Mouse (Mus musculus): ENCODE data around the gene Rbfox3. TPM values are rescaled to one million over a fixed set of nuclear protein-coding genes. Genes with fewer than 3 reads are reported as not detected.

Rbfox3 gene
- total RNA-seq, 4 experiments from 2014 or later, result 0.14 to 0.19 (median 0.16) TPM; not detected in 1

DNA sequence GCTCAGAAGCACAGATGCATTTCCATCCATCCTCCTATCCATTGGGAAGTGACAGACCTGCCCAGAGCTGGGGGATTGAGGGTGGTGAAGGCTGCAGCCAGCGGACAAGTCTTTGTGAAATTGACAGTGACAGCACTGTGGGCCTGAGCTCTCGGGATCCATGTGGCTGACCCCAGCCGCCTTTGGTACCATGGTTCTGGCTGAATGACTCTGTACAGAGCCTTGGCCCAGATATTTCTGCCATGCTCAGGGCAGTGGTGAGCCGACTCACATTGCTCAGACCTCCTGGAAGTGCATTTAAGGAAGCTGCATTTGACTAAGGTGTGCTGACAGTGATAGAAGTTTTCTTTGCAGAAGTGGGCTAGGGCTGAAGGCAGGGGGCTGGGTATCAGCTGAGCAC is 144.0 kb downstream of the Rbfox3 start:
- DNase-seq (ENCODE audit: low spot score), result no peak

DNA sequence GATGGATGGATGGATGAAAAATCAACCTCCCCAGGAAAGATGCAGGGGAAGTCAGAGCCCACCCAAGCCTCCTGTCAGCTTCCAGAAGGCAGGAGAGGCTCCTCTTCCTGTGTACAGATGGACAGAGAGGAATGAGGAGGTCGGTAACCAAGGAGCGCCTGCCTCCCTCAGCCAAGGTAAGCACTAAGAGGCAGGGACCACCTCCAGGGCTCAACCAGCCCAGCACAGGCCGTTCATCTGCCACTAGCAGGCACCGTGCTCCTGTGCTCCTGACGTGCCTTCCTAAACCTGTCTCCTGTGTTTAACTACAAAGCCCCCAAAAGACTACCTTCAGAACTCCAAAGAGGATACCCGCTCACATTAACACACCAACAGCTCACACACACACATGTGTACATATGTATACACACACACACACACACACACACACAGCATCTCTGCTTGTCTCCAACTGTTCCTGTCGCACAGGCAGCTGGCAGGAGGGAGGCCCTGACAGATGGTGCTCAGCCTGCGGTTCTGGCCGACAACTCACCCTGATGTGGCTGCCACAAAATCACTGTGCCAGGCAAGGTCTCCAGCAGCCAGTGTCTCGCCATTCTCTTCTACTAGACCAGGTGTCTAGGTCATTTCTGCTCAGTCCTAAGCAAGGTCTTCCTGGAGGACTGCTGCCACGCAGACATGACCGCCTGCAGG is 151.0 kb downstream of the Rbfox3 start:
- DNase-seq (ENCODE audit: low spot score), result no peak

DNA sequence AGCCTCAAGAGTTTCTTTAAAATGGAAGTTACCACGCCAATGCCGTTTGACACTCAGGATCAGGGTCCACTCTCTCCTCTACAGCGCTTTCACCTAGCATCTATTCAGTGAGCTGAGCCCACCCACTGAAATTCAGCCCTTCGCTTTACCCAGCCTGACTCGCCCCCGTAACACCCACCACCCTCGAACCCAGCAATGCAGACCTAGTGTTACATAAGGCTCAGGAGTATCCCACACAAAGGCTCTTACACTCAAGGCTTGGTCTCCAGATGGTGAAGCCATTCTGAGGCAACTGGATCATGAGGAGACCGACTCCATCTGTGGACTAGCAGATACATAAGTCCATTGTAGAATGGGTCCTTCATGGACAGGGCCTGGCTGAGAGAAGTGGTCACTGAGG is 152.2 kb downstream of the Rbfox3 start:
- no peak for DNase-seq (ENCODE audit: low spot score)

DNA sequence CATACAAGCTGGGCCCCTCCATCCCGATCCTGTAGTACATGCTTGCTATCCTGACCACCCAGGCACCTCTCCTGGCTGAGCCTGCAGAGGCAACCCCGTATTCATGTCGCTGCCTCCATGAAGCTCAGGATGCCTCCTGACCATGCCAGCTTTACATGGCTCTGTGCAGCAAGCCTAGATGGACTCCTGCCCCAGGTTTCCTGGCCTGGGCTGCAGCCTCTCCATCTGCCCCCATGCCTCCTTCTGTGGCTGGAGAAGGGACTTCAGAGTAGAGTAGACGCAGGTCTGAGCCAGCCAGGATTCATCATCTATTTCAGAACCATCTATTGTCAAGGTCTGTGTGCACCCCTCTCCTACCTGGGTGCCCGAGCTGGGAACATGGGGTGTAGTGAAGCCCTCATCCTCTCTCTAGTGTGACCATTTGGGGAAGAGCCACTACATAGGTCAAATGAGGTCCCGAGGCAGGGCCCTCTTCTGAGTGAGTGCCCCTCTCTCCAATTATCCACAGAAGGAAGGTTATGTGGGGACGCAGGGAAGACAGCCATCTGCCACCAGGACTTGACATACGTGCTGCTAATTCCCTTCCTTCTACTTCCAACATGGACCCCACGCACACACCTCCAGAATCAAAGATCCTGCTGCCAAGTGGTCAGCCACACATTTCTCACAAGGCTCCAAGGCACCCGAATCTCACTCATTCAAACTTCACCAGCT is 153.0 kb downstream of the Rbfox3 start:
- DNase-seq (ENCODE audit: low spot score), result no peak

DNA sequence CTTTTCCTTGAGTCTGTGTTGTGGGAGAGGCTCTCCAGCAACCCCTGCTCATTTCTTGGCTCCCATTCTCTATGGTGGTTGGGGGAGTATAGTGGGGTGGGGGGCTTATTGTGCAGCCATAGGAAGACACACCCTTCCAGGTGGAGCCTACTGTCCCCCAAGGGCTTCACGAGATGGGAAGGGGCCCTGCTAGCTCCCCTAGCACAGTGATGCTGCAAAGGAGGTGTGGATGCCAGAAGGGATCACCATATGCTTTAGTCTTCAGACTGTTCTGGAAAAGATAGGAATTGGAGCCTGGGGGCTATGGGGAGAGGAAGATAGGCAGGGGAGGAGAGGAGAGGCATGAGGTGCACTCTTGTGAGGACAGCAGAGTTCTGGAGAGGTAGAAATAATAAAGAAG is 153.9 kb downstream of the Rbfox3 start:
- no peak for DNase-seq (ENCODE audit: low spot score)

DNA sequence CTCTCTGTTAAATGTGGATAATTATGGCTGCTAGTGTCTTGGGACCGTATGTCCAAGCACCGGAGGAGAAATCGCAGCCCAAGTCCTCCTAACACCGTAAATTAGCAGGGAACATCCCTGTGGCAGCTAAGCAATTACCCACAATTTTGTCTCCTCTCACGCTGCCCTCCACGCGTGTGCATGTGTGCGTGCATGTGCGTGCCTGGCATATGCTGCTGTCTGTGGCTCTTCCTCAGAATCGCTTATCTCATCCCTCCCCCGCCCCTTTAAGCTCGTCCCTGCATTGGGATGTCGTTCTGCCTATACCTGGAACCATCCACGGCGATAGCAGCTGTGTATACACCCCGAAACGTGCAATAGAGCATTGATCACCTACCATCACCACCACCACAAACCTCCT is 156.4 kb downstream of the Rbfox3 start:
- no peak for DNase-seq (ENCODE audit: low spot score)

DNA sequence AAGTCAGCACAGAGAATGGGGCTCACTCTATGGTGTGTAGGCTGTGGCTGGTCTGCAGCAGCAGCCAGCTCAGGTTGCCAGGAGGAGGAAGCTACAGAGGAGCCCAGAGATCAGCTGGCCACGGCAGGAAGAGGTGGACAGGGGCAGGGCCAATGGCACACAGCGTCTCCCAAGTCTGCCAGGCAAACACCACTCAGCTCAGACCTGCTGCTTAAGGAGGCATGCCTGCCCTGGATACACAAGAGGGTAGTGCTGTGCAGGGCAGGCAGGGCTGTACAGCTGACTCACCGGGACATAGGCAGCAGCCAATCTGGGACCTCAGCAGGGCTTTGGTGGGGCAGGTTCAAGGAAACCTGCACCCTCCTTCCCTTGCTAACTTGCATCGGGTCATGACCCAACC is 156.9 kb downstream of the Rbfox3 start:
- no peak for DNase-seq (ENCODE audit: low spot score)

DNA sequence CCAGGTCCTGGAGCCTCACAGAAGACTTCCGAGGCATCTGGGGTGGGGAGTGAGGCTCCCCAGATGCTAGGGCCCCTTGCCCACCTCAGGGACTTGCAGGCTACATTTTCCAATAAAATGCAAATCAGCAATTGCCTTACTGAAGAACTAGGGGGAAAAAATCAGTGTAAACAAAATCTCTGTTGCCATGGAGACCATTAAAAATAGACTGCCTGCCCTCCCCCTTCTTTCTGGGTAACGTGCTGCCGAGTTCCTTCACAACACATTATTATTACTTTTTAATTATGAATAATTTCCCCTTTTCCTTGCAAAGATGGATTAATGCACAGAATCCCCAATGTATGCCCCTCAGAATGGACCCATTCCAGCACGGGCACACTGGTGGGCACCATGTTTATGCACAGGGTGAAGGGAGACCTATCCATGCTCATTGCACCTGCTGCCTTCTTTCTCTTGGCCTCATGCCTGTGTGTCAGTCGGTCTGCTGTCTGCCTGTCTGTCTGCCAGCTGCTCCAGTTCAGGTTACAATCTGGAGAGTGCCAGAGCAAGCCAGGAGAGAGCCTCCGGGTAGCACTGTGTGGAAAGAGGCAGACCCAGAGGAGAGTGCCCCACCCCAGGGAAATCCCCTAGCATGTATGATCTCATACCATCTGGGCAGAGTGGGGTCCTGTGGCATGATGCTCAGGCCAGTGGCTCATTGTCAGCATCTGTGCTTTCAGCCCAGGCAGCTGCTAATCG is 159.3 kb downstream of the Rbfox3 start:
- no peak for DNase-seq (ENCODE audit: low spot score)

DNA sequence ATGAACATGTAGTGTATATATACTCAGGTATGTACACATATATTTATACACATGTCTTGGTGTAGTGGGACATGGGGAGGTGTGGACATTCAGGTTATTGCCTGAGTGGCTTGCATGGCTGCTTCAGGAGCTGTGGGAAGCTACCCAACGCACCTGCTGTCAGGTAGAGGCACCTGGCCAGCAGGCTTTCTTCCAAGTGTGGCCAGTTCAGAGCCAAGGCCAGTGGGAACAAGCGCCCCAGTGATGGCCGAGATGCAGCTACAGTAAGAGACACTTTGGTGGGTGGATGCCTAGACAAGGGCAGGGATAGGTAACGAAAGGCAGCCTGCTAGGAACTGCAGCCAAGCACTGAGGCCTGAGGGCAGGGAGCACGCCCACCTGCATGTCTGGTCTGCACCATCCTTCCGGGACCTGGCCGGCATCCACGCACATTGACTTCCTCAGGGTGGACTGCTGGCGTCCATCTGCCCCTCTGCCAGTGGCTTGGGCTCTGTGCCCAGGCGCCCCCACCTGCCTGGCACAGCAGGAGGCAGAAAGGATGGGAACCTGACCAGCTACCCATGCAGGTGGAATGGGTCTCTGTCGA is 160.6 kb downstream of the Rbfox3 start:
- DNase-seq (ENCODE audit: low spot score), result no peak

DNA sequence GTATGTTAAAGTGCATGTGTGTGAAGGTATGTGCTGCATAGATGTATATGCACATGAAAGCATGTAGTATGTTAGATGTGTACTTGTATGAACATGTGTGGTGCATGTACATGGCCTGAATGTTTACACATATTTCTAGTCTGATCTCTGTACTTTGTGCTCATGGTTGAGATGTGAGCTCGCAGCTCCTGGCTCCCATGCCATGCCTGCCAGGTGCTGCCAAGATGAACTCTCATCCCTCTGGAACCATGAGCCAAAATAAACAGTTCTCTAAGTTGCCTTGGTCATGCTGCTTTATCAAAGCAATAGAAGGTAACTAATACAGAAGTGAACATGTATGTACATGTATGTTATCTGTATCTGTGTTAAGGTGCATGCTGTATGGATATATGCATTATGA is 161.9 kb downstream of the Rbfox3 start:
- no peak for DNase-seq (ENCODE audit: low spot score)

DNA sequence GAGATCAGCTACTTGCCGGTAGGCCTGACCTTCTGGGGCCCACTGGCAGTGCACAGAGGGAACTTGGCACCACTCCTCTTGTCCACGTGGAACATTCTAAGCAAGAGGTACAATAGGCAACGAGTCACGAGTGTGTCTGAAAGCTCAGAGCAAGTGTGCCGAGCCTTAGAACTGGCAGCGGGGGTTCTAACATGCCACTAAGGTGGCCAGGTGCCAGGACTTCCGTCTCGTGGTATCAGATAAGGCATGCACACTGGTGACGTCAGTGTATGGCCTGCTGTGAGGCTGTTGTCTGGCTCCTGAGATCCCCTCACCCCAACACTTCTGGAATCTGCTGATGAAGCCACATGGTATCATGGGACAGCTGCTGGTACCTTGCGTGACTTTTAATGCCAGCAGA is 162.8 kb downstream of the Rbfox3 start:
- DNase-seq (ENCODE audit: low spot score), result no peak

DNA sequence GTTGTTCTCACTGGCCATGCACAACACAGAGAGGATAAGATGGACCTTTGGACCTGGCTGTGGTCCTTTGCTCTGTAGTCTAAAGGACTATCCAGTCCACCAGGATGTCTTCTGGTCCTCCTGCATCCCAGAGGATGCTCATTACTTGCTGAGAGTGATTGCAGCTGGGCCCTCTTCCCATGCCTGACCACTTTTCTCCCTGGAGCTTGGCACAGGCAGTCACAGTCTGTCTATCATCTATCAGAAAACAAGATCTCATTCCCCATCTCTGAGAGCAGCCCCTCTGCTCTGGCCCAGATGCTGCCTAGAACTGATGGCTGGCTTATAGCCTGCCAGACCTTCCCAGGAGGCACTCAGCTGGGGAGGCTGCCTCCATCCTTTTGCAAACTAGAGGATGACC is 166.1 kb downstream of the Rbfox3 start:
- no peak for DNase-seq (ENCODE audit: low spot score)

DNA sequence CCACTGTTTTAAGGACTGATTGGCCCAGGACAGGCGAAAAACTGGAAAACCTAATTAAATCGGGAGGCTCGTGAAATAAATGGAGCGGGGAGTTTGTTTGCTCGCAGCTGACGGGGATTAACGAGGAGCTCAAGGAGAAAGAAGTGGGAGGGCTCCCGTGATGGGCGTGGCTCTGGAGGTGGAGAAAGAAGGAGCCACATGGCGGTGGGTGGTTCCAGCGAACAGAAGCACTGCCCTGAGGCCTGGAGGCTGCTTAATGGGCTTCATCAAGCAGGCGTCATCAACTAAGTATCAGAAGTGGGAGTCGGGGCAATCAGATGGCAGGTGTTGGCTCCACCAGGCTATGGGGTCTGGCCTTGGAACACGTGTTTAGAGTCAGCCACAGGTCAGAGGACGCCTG is 166.6 kb downstream of the Rbfox3 start:
- peak; percentile 40 for DNase-seq (ENCODE audit: low spot score)

DNA sequence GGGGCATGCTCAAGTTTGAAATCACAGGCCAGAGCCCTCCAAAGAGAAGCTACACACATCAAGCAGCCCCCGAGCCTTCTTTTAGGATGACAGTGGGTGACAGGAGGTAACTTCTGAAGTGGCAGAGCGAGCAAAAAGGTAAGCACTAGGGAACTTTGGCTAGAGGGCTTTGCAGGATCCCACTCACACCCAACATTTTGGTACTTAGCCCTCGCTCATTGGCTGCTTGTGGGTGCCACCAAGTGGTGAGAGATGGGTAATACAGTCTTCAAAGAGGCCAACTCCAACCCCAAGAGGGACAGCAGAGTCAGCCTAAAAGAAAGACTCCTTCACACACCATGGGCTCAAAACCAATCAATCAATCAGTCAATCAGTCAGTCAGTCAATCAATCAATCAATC is 168.6 kb downstream of the Rbfox3 start:
- no peak for DNase-seq (ENCODE audit: low spot score)

DNA sequence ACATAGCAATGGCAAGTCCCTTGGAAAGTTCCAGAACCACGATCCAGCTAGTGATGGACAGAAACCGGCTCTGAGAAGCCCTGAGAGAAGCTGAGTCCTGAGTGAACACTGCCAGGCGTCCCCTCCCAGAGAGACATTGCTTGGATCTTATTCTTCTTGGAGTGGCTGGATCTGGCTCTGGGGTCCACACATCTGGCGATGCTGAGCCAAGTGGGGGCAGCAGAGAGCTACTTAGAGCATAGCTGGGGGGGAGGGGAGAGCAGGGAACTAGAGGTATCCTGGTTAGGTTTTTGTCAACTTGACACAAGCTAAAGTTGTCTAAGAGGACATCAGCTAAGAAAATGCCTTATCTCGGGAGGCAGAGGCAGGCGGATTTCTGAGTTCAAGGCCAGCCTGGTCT is 170.1 kb downstream of the Rbfox3 start:
- DNase-seq (ENCODE audit: low spot score), result no peak

DNA sequence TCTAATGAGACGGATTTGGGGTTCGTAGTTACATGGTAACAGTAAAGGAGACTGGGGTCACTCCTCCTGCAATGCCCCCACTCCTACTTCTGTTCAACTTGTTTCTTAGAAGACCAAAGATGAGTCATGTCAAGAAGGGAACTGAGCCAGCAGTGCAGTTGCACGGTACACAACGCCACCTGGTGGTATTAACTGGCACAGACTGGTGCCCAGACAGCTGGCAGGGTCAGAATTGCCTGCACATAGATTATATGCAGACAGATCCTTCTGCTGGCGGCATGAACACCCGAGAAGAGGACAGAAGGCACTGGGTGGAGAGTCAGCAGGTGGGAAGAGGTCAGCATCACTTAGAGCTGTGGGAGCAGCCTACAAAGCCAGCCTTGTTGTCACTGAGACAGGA is 171.4 kb downstream of the Rbfox3 start:
- DNase-seq (ENCODE audit: low spot score), result peak; percentile 71

DNA sequence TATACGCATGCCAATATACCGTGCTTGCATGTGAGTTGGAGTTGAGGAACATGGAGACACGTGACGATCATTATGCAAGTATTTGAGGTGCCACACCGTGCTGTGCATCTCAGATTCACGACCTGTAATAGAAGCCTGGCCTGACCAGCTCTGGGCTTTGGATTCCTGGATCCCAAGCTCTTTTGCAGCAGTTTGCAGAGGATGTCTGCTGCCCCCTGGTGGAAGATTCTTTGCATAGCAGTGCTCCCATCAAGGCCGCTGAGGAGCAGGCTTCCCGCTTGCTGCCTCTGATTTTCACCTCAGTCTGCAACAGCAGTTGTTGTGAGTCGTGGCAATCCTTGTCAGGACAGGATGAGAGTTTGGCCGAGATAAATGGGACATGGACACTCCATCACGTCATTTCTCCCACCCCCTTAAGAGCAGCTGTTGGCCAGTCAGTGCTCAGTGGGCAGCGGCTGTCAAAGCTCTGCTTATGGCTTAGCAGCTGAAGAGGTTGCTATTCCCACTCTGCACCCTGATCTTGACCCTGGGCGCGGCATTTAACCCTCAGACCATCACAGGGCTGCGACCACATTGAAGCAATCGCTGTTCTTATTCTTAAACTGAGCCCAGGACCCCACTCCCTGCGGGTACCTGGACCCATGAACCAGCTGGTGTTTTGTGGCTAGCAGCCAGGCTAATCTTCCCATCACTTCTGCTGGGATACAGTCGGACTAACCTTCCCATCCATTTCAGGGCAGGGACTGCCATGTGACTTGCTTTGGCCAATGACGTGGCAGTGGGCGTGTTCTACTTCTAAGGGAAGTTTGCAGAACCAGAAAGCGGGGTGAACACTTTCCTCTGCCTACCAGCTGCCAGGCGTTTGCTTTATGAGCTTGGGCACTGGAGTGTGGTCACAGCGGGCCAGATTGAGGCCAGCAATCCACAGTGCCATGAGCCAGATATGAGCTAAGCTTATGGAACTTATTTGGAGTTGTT is 172.3 kb downstream of the Rbfox3 start:
- peak; percentile 84 for DNase-seq (ENCODE audit: low spot score)

DNA sequence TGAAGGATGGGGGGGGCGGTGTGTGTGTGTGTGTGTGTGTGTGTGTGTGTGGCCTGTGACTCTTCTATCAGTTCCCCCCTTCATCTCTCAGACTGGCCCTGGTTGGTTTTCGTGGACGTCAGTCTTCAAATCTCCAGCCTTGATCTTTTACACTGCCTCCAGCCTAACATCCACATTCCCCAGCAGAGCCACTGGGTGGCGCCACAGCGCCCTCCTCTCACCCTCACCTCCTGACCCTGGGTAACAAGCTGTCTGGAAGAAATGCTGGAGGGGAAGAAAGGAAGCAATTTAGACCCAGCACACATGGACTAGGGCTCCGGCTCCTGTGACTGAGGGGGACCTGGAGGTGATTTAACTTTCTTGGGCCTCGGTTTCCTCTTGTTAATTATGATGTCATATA is 173.1 kb downstream of the Rbfox3 start:
- no peak for DNase-seq (ENCODE audit: low spot score)

DNA sequence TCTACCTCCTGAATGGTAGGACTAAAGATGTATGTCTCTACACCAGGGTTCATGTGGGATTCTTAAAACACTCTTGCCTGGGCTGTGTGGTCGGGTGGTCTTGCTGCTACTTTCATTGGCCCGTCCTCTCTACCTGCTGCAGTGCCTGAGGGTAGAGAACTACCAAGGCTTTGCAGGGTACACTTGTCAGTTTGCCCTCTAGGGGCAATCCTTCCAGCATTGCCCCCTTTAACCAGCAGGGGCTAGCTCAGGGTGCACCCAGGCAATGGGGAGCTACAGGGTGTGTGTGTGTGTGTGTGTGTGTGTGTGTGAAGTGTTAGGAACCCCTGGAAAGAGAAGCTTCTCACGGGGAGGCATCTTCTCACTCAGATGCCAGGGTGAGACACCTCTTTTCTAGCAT is 173.6 kb downstream of the Rbfox3 start:
- no peak for DNase-seq (ENCODE audit: low spot score)

DNA sequence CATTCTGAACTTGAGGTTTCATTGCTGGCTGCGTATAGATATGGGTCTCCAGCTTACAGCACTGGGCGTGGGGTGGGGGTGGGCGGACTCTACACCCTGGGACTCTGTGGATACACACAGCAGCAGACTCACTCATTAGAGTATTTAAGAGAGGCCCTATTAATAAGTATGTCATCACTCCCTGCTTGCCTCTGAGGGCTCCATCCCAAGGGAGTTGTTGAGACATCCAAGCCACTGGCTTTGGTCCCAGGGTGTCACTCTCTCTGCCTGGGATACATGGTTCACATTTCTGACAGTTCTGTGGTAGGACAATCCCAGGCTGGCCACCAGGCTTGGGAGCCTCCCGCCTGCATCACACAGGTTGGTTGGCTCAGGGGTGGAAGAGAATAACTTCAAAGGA is 174.4 kb downstream of the Rbfox3 start:
- DNase-seq (ENCODE audit: low spot score), result no peak

DNA sequence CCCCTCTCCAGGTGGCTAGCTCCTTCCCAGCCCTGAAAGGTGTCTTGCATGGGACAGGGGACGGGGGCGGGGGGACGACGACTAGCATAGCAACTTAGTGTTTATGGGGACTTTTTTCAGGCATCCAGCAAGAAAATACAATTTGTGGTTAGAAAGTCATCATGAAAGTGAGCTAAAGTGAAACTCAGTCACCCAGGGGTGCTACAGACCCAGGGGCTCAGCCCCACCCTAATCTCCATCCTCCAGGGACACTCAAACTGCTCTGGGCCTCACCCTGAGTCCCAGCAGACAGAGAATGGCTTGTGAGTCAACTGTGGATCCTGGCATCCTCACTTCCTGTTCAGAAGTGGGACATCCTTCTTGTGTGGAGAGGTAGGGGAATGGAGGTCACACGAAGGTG is 179.7 kb downstream of the Rbfox3 start:
- DNase-seq (ENCODE audit: low spot score), result no peak
